In genomic region chr4:84661341-84661740, GRCm38 (mm10) we compare ENCODE assay signal across 26 mouse cellular contexts. TPM values are rescaled to one million over a fixed set of nuclear protein-coding genes. Genes with fewer than 3 reads are reported as not detected.
"Had no signal": no experiment of that assay in that cellular context is flagged by ENCODE, and none has a peak within 500 bp of the region (broad histone marks: within the 10 kb centered on the region; RNA-seq: fewer than 3 reads in every experiment).

No protein-coding gene starts in this region.

- H3K36me3 ChIP-seq: heart, embryonic 12.5 days; hindbrain, embryonic 10.5 days; hindbrain, embryonic 12.5 days; intestine, embryonic 15.5 days; limb, embryonic 13.5 days; limb, embryonic 15.5 days; liver, embryonic 12.5 days had no signal

- H3K4me2 ChIP-seq: heart, embryonic 12.5 days; hindbrain, embryonic 12.5 days; hindbrain, embryonic 14.5 days; intestine, embryonic 15.5 days; limb, embryonic 13.5 days; limb, embryonic 15.5 days; liver, embryonic 12.5 days had no signal

- H3K27me3 ChIP-seq: heart, embryonic 12.5 days; intestine, embryonic 15.5 days; limb, embryonic 13.5 days; limb, embryonic 15.5 days; liver, embryonic 12.5 days had no signal

- H3K27ac ChIP-seq: gastrocnemius, adult 2 months; heart, adult 2 months; hindbrain, embryonic 10.5 days; hindbrain, embryonic 12.5 days; hindbrain, embryonic 14.5 days; intestine, embryonic 15.5 days; layer of hippocampus, adult 2 months; left cerebral cortex, adult 2 months; limb, embryonic 13.5 days; limb, embryonic 15.5 days; liver, embryonic 12.5 days; liver, embryonic 14.5 days had no signal

- H3K9ac ChIP-seq: heart, embryonic 12.5 days; hindbrain, embryonic 12.5 days; hindbrain, embryonic 14.5 days; intestine, embryonic 15.5 days; limb, embryonic 13.5 days; limb, embryonic 15.5 days; liver, embryonic 12.5 days; liver, embryonic 14.5 days had no signal

- DNase-seq: gastrocnemius, adult 2 months; gastrocnemius, postnatal 10 days; gastrocnemius, postnatal 36 days; heart, adult 11 months; heart, adult 2 months; heart, postnatal 10 days; heart, postnatal 4 days; kidney, adult 18-20 months; kidney, adult 8-10 months; kidney, postnatal 10 days; kidney, postnatal 25 days; kidney, postnatal 4 days had no signal

- H3K4me3 ChIP-seq: gastrocnemius, adult 2 months; heart, adult 2 months; heart, embryonic 12.5 days; hindbrain, embryonic 10.5 days; hindbrain, embryonic 12.5 days; intestine, embryonic 15.5 days; layer of hippocampus, adult 2 months; left cerebral cortex, adult 2 months; limb, embryonic 13.5 days; limb, embryonic 15.5 days; liver, embryonic 12.5 days had no signal

- H3K4me1 ChIP-seq: heart, embryonic 12.5 days; hindbrain, embryonic 10.5 days; hindbrain, embryonic 12.5 days; intestine, embryonic 15.5 days; limb, embryonic 13.5 days; limb, embryonic 15.5 days; liver, embryonic 12.5 days had no signal

- H3K9me3 ChIP-seq: heart, embryonic 12.5 days; hindbrain, embryonic 10.5 days; hindbrain, embryonic 12.5 days; intestine, embryonic 15.5 days; limb, embryonic 13.5 days; limb, embryonic 15.5 days; liver, embryonic 12.5 days had no signal

- ATAC-seq: hindbrain, embryonic 16.5 days; inflammation-experienced regulatory T-cells, adult 6 months; intestine, embryonic 15.5 days; intestine, postnatal 0 days; liver, embryonic 12.5 days had no signal

RNA-seq across cellular contexts. Expression of gene Bnc2, which starts 13.7 kb away (rescaled TPM):
- polyA plus RNA-seq: inflammation-experienced regulatory T-cells, adult 6 months had no signal
